Mouse (Mus musculus): ENCODE measurements around the gene Mocs1. TPM values are rescaled to one million over a fixed set of nuclear protein-coding genes. Genes with fewer than 3 reads are reported as not detected.
A peak's percentile ranks its signal among the peaks of the same experiment; 100 is the strongest.
"Not testable (repeated sequence)": the region's sequence is repeated elsewhere in the genome, so short reads cannot be mapped to it uniquely, and the experiment has no call there.

Gene Mocs1
- polyA plus RNA-seq, 1 experiment from 2014 or later: 8.0 TPM

DNA sequence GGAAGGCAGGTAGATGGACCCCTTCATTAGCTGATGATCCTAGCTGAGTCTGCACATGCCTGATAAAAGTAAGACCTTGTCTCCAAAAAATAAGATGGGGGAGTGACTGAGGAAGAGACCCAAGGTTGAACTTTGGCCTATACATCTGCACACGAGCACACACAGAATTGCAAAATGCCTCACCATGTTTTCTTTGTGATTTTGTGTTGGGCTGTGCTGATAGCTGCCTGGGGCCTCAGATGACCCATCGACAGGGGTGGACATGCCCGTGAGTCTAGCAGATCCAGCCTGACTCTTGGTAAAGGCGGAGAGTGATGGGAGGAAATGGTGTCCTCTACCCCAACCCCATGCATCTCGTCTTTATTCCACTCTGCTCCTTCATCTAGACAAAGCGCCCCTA lies 6.1 kb downstream of the Mocs1 start:
- no peak overlapping the region for H3K27ac ChIP-seq
- H3K4me1 ChIP-seq (replicated peaks): peaks cover 25% of the 10 kb centered on the region
- 77% methylated on average over 6 of the region's 6 CpGs for WGBS
- no peak overlapping the region for H3K4me2 ChIP-seq (replicated peaks)
- H3K27me3 ChIP-seq (replicated peaks): no peaks in the 10 kb centered on the region
- H3K9me3 ChIP-seq: no peaks in the 10 kb centered on the region
- no peak for ATAC-seq
- H3K36me3 ChIP-seq: peaks cover 11% of the 10 kb centered on the region
- no peak overlapping the region for H3K4me3 ChIP-seq (replicated peaks)
- H3K9ac ChIP-seq: no peak overlapping the region

- peaks cover 18% of the 10 kb centered on the region for H3K36me3 ChIP-seq
- no peaks in the 10 kb centered on the region for H3K27me3 ChIP-seq (replicated peaks)
- no peak overlapping the region for H3K27ac ChIP-seq
- peaks cover 17% of the 10 kb centered on the region for H3K4me1 ChIP-seq (replicated peaks)
- H3K4me2 ChIP-seq (replicated peaks): no peak overlapping the region
- WGBS: 90% methylated on average over 10 of the region's 10 CpGs
- no peak overlapping the region for H3K4me3 ChIP-seq (replicated peaks)
- no peaks in the 10 kb centered on the region for H3K9me3 ChIP-seq
- H3K9ac ChIP-seq: no peak overlapping the region
- ATAC-seq: no peak
Measured at GRCm38 (mm10) chr17:49435081-49435480, 6.9 kb downstream of the Mocs1 start.

- WGBS: 75% methylated on average over 6 of the region's 6 CpGs
- no peaks in the 10 kb centered on the region for H3K9me3 ChIP-seq
- H3K36me3 ChIP-seq: peaks cover 18% of the 10 kb centered on the region
- no peak for ATAC-seq
- no peak overlapping the region for H3K4me2 ChIP-seq (replicated peaks)
- H3K4me3 ChIP-seq (replicated peaks): no peak overlapping the region
- H3K27ac ChIP-seq: no peak overlapping the region
- no peak overlapping the region for H3K9ac ChIP-seq
- H3K4me1 ChIP-seq (replicated peaks): peaks cover 13% of the 10 kb centered on the region
- H3K27me3 ChIP-seq (replicated peaks): no peaks in the 10 kb centered on the region
Measured at GRCm38 (mm10) chr17:49436631-49437030, 8.5 kb downstream of the Mocs1 start.

- not testable (repeated sequence) for H3K4me1 ChIP-seq (replicated peaks); H3K27me3 ChIP-seq (replicated peaks); ATAC-seq; H3K9ac ChIP-seq; H3K4me2 ChIP-seq (replicated peaks); H3K4me3 ChIP-seq (replicated peaks); H3K27ac ChIP-seq; H3K9me3 ChIP-seq
- peaks cover 18% of the 10 kb centered on the region for H3K36me3 ChIP-seq
Measured at GRCm38 (mm10) chr17:49437306-49437705, 9.1 kb downstream of the Mocs1 start.

DNA sequence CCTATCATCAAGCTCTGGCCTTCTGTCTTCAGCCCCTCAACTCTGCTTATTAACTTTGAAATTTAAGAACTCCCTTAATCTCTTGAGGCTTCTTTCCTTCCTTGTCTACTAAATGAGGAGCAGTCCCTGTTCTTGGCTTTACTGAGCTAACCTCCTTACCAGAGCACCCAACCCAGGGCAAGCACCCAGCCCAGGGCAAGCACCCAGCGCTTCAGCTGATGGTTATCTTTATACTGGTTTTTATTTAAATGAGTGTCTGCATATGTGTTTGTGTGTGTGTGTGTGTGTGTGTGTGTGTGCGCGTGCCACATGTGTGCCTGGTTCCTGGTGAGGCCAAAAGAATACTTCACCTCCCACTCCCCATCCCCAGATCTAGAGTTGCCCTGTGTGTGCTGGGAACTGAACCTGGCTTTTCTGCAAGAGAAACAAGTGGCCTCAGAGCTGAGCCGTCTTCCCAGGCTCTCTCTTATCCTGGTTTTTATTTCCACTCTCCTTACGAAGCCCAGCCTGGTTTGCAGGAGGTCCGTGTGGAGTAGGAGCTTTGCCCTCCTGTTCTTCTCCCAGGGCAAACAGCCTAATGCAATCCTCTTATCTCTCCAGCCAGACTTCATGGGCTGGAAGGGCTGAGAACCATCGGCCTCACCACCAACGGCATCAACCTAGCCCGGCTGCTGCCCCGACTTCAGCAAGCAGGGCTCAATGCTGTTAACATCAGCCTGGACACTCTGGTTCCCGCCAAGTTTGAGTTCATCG lies 10.8 kb downstream of the Mocs1 start:
- Histone ChIP-seq H3K4me3 (replicated peaks) (no peak overlapping the region), H3K9ac (no peak overlapping the region), H3K4me1 (replicated peaks) (0 out of 2 replicates have a peak, but pooled peaks cover 3% of the 10 kb centered on the region), H3K27me3 (replicated peaks) (no peaks in the 10 kb centered on the region), H3K4me2 (replicated peaks) (no peak overlapping the region), H3K36me3 (peaks cover 18% of the 10 kb centered on the region), H3K27ac (no peak overlapping the region), H3K9me3 (no peaks in the 10 kb centered on the region)
- ATAC-seq: peak; percentile 71; the same call in 1 of the 2 replicates
- WGBS: 65% methylated on average over 12 of the region's 12 CpGs

DNA sequence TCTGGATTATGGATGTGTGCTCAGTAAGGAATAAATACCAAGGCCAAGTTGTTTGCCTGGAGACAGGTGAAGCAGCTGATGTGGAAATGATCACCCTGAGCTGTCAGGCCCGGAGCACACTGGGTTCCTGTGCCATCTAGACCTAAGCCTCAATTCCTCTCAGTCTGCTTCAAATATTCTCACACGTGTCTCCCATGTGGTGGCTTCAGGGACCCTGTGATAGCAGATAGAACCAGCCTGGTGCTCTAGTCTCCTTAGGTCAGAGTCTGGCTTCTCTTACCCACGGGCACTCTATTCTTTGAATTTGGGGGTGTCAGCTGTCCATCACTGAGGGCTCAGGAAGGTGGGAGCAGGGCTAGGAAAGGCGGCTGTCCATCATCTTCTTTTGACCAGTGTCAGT lies 11.5 kb downstream of the Mocs1 start:
- no peak overlapping the region for H3K4me3 ChIP-seq (replicated peaks)
- H3K36me3 ChIP-seq: peaks cover 18% of the 10 kb centered on the region
- H3K27ac ChIP-seq: no peak overlapping the region
- H3K4me2 ChIP-seq (replicated peaks): no peak overlapping the region
- 0 out of 2 replicates have a peak, but pooled peaks have one; percentile 40 for ATAC-seq
- H3K9ac ChIP-seq: no peak overlapping the region
- H3K4me1 ChIP-seq (replicated peaks): 0 out of 2 replicates have a peak, but pooled peaks cover 3% of the 10 kb centered on the region
- no peaks in the 10 kb centered on the region for H3K9me3 ChIP-seq
- no peaks in the 10 kb centered on the region for H3K27me3 ChIP-seq (replicated peaks)
- WGBS: 86% methylated on average over 4 of the region's 4 CpGs

- Histone ChIP-seq H3K9me3 (no peaks in the 10 kb centered on the region), H3K4me3 (replicated peaks) (no peak overlapping the region), H3K9ac (no peak overlapping the region), H3K27me3 (replicated peaks) (no peaks in the 10 kb centered on the region), H3K27ac (no peak overlapping the region), H3K4me1 (replicated peaks) (0 out of 2 replicates have a peak, but pooled peaks cover 3% of the 10 kb centered on the region), H3K36me3 (peaks cover 11% of the 10 kb centered on the region), H3K4me2 (replicated peaks) (no peak overlapping the region)
- WGBS: 62% methylated on average over 14 of the region's 14 CpGs
- peak; percentile 41 for ATAC-seq
Measured at GRCm38 (mm10) chr17:49440331-49441130, 12.4 kb downstream of the Mocs1 start.

GRCm38 (mm10) chr17:49442841-49443240 lies 14.7 kb downstream of the Mocs1 start:
- not testable (repeated sequence) for H3K9ac ChIP-seq; H3K27me3 ChIP-seq (replicated peaks); H3K4me2 ChIP-seq (replicated peaks); ATAC-seq; H3K36me3 ChIP-seq; H3K27ac ChIP-seq; H3K9me3 ChIP-seq; H3K4me1 ChIP-seq (replicated peaks); H3K4me3 ChIP-seq (replicated peaks)
- WGBS: 47% methylated on average over 3 of the region's 3 CpGs

DNA sequence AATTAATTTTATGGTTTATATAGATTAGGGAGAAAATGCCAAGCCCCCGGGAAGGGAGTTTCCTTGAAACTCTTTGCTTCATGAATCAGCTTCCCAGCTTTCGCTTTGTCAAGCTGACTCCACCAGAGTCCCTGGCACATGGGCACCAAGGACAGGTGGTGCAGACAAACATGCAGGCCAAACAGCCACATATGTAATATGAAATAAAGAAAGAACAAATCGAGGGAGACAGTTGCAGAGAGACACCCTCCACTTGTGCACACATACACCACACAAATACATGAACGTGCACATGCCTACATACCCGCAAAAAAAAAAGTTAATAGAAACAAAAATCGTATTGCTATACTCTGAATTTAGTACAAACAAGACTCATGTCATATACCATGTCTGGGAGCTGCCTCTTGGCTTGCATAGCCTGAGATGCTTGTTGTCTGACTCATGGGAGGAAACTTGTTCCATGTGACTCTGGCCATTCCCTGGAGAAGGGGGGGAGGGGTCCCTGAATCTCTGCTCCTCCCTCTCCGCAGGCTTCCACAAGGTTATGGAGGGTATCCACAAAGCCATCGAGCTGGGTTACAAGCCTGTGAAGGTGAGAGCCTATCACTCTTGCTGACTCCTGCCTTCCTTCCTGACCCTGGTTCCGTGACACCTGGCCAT lies 20.5 kb downstream of the Mocs1 start:
- no peak overlapping the region for H3K4me2 ChIP-seq (replicated peaks)
- no peaks in the 10 kb centered on the region for H3K9me3 ChIP-seq
- ATAC-seq: peak; percentile 58
- peaks cover 12% of the 10 kb centered on the region; the same call in 1 of the 2 replicates for H3K4me1 ChIP-seq (replicated peaks)
- no peak overlapping the region for H3K4me3 ChIP-seq (replicated peaks)
- no peaks in the 10 kb centered on the region for H3K27me3 ChIP-seq (replicated peaks)
- H3K36me3 ChIP-seq: no peaks in the 10 kb centered on the region; the same call in 1 of the 2 replicates
- no peak overlapping the region for H3K27ac ChIP-seq
- no peak overlapping the region for H3K9ac ChIP-seq
- WGBS: 40% methylated on average over 9 of the region's 9 CpGs

- peaks cover 5% of the 10 kb centered on the region for H3K36me3 ChIP-seq
- no peak overlapping the region for H3K9ac ChIP-seq
- no peak overlapping the region for H3K27ac ChIP-seq
- H3K4me2 ChIP-seq (replicated peaks): no peak overlapping the region
- H3K27me3 ChIP-seq (replicated peaks): no peaks in the 10 kb centered on the region
- no peaks in the 10 kb centered on the region for H3K9me3 ChIP-seq
- peaks cover 12% of the 10 kb centered on the region; the same call in 1 of the 2 replicates for H3K4me1 ChIP-seq (replicated peaks)
- no peak overlapping the region for H3K4me3 ChIP-seq (replicated peaks)
- 77% methylated on average over 8 of the region's 8 CpGs for WGBS
- ATAC-seq: peak; percentile 58
Measured at GRCm38 (mm10) chr17:49449230-49449608, 21.1 kb downstream of the Mocs1 start.

GRCm38 (mm10) chr17:49450922-49451321 lies 22.8 kb downstream of the Mocs1 start:
- 0 out of 2 replicates have a peak, but pooled peaks have one; percentile 24 for ATAC-seq
- H3K4me3 ChIP-seq (replicated peaks): no peak overlapping the region
- H3K9me3 ChIP-seq: no peaks in the 10 kb centered on the region
- no peaks in the 10 kb centered on the region for H3K27me3 ChIP-seq (replicated peaks)
- H3K4me2 ChIP-seq (replicated peaks): no peak overlapping the region
- no peak overlapping the region for H3K27ac ChIP-seq
- WGBS: 39% methylated on average over 6 of the region's 6 CpGs
- H3K36me3 ChIP-seq: peaks cover 7% of the 10 kb centered on the region
- H3K9ac ChIP-seq: no peak overlapping the region
- peaks cover 12% of the 10 kb centered on the region; the same call in 1 of the 2 replicates for H3K4me1 ChIP-seq (replicated peaks)

GRCm38 (mm10) chr17:49456334-49456733 lies 28.2 kb downstream of the Mocs1 start:
- peaks cover 7% of the 10 kb centered on the region; the same call in 1 of the 2 replicates for H3K36me3 ChIP-seq
- no peaks in the 10 kb centered on the region for H3K9me3 ChIP-seq
- H3K4me1 ChIP-seq (replicated peaks): 0 out of 2 replicates have a peak, but pooled peaks cover 2% of the 10 kb centered on the region
- no peak overlapping the region for H3K27ac ChIP-seq
- no peak overlapping the region for H3K4me3 ChIP-seq (replicated peaks)
- peak; percentile 16; the same call in 1 of the 2 replicates for ATAC-seq
- WGBS: 79% methylated on average over 4 of the region's 4 CpGs
- no peak overlapping the region for H3K9ac ChIP-seq
- H3K4me2 ChIP-seq (replicated peaks): no peak overlapping the region
- no peaks in the 10 kb centered on the region for H3K27me3 ChIP-seq (replicated peaks)
